Mouse (Mus musculus) T-helper 17 cell (primary cell): ENCODE results near the gene Ccdc62.

ENCODE experiments used
- in situ Hi-C, 2 experiments: fragments of 300-600 bp; cut with MboI, MseI; formaldehyde crosslinking; loops; 1 replicate in 1 of 2; 2 replicates in 1 of 2; pipeline ENCODE4 v1.15.1; 2025; ENCODE audit warnings: high pct_unique_total_duplicates in 2 of 2

Gene Ccdc62

DNA sequence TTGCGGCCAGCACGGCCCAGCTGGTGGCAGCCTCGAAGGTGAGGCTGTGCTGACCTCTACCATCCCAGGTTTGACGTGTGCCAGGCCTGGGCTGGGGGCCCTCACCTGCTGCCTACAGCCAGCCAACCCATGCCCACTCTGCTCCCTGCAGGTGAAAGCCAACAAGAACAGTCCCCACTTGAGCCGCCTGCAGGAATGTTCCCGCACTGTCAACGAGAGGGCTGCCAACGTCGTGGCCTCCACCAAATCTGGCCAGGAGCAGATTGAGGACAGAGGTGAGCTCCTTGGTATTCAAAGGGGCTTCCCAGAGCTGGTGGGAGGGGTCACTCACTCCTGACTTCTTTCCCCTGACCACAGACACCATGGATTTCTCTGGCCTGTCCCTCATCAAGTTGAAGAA lies 70.8 kb downstream of the Ccdc62 start:
- in situ Hi-C loops: loop anchor here (5.0 kb wide), 1 partner anchor 81 kb away; no protein-coding TSS in a partner anchor

DNA sequence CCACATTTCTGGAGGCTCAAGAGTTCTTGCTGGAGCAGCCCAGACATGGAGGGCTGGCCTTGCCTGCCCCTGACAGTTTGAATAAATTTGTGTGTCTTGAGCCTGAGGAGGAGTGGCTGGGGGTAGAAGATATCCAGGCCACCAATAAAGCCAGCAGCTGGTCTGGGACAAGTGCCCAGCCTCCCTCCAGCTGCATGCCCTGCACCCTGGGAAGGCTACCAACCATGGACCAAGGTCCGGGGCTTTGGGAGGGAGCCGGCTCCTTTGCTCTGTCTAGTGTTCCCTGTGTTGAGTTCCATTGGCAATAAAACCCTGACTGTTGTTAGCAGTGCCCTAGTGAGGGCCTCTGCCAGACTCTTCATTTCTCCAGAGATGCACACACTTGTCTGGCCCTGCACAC lies 72.4 kb downstream of the Ccdc62 start:
- in situ Hi-C loops: loop anchor here (5.0 kb wide), 1 partner anchor 79 kb away; no protein-coding TSS in a partner anchor

DNA sequence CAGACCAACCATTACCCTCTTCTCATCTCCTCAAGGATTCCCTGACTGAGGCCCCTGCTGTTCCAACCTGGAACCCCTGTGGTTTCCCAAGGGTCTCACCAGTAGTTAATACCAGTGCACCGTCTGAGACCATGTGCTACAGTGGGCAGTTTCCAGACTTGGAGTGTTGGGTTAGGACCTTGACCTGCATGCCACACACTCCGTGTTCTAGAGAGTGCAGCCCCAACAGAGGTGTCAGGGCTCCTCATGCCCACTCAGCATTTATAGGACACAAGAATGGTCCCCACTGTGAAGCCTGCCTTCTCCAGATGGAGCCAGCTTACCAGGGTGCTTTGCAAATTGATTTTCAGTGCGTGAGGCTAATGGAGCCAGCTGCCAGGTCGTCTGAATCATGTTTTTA lies 72.9 kb downstream of the Ccdc62 start:
- in situ Hi-C loops: loop anchor here (5.0 kb wide), 1 partner anchor 79 kb away; no protein-coding TSS in a partner anchor

DNA sequence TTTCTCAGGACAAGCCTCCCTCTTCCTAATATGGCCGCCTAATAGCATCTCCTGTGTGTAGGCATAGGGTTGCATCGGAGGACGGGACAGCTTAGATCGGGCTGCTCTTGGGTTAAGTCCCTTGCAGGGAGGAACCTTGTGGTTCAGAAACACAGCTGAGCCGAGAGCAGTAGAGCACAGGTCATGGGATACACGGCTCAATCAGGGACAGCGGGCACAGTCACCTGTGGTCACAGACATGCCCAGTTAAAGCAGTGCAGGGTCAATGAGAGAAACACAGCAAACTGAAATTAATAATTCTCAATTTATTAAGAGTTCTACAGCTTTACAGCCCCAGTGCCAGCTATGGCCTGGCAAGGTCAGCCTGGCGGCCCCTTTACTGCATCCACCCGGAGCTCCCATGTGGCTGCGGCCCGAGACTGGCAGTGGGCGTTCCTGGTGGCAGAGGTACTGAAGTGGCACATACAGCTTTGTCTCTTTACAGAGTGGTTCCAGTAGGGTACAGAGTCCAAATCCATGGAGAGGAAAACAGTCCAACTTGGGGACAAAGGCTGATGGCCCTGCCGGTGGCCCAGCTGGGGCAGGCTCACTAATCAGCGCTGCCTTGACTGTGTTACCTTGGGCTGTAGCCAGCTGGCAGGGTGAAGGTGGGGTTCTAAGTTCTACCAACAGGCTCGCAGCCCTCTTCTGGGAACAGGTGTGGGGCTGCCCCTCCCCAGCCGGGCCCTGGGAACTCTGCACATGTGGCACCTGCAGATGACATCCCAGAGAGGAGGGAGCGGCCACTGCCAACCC lies 74.1 kb downstream of the Ccdc62 start:
- in situ Hi-C loops: loop anchor here (5.0 kb wide), 1 partner anchor 78 kb away; no protein-coding TSS in a partner anchor

DNA sequence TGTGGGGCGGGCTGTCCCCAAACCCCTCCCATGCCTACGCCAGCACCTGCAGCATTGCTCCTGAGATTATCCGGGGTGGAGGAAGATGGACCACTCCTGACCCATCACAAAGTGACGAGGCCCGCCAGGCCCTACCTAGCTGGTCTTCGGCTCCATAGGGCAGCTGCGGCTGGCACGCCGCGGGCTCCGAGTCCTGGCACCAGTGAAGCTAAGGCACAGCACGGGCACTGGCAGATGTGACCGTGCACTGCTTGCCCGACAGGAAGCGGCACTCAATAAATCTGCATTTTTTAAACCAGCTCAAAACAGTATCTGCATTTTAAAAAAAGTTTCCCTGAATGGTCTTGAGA lies 74.6 kb downstream of the Ccdc62 start:
- in situ Hi-C loops: no loop called here

DNA sequence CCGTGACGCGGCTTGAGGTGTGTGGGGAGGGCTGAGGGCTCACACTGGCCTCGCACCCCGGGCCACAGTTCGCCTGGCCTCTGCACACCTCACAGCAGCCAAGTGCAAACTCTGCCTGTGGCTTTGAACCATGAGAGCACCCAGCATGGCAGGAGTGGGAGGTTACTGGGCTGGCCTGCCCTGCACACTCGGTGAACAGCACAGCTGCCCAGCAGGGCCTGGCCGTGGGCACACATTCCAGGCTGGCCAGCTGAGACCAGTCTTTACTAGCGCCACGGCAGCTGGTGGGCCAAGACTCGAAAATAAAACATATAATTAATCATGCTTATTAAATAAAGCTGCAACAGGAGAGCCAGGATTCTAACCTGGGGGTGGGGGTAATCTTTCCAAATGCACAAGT lies 75.1 kb downstream of the Ccdc62 start:
- in situ Hi-C loops: no loop called here

DNA sequence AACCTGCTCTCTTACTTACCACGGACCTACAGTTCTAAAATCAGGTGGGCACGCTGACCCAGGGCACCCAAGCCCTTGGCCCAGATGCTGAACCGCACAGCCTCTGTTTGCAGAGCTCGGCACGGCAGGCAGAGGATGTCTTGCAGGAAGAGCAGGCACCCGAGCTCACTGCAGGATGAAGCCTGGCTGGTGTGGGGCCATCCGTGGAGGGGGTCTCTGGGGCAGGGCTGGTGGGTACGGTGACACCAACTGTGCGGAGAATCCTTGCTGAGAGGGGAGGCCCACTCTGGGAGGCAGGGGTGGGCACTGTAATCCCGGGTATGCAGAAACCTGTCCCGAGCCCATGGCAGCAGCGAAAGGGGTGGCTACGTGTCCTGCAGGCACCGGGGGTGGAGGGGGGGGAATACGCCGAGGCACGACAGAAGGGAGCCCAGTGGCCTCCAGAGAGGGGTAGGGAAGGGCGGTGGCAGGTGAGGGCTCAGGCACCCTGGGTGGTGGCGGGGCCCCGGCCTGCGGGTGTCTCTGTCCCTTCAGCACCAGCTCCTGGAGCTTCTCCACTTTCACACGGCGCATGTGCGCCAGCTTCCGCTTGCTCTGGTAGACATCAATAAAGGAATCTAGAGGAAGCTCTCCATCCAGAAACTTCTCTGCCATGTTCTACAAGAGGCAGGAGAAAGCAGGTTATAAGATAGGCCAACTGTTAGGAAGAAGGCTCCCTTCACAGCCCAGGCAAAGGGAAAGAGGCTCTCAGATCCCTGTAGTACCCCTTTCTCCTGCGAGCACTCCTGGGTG lies 75.8 kb downstream of the Ccdc62 start:
- in situ Hi-C loops: no loop called here

DNA sequence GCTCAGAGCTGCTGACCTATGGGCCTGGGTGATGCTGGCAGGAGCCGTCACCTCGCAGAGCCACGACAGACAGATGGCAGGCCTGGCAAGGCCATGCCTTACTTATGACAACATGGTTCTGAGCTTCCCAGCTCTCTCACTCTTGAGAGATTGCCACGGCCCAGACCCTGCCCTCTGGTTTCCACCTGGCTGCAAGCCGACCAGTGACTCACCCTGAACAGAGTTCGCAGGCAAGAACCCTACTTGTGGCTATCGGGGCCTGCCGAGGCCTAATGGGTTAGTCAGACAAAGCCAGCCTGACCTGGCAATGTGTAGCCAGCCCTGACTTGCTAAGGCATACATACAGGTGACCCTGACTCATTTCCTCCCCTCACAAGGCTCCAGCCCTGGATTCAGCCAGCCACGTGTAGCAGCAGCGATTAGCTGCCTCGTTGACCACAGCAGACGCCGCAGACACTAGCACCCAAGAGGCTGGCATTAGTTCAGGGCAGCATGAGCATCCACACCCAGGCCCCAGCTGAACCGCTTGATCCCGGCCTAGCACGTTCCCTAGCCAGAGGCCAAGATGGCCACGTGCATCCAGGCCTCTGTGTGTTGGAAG lies 76.5 kb downstream of the Ccdc62 start:
- in situ Hi-C loops: no loop called here

DNA sequence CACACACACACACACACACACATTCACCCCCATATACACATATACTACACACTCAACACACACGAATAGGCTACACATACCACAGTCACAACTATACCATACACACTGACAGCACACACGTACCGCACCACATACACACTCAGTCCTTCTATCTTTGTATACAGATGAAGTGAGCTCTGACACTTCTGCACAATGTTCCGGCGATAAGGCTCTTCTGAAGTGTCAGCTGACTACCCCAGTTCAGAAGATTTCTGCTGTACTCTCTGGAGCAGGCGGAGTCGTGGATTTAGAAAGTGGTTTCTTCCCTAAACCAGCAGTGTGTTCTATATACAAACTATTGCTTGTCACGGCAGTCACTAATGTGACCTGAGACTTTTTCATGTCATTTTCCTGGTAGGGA lies 79.6 kb downstream of the Ccdc62 start:
- in situ Hi-C loops: no loop called here

DNA sequence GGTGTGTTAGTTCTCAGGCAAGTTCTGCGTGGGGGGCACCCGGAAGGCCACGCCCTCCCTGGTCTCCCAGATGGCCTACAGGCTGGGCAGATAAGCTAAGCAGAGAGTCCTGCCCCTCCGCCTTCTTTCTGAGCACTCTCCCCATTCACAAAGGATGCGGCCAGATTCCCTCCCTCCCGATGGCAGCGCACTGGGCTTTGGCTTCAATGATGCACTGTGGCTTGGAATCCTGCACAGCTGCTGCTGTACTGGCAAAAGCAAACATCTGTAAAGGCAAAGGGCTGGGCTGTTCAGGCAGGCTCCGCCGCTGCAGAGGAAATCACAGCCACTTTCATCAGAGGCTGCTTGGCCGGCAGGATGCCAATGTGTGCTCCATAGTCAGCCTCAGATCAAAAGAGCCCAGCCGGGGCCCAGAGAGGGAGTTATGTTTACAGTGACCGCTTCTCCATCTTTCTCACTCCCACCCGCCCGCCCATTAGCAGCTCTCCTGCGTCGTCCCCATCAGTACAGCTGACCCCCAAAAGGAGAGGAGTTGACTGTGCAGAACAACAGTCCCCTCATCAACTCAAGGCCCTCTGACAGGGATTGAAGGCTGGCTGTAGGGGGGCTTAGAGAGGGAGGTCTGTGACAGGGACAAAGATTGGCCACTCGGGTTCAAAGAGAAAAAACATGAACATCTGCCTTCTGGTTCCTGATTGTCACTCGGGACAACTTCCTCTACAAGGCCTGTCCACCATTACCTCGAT lies 80.6 kb downstream of the Ccdc62 start:
- in situ Hi-C loops: no loop called here

DNA sequence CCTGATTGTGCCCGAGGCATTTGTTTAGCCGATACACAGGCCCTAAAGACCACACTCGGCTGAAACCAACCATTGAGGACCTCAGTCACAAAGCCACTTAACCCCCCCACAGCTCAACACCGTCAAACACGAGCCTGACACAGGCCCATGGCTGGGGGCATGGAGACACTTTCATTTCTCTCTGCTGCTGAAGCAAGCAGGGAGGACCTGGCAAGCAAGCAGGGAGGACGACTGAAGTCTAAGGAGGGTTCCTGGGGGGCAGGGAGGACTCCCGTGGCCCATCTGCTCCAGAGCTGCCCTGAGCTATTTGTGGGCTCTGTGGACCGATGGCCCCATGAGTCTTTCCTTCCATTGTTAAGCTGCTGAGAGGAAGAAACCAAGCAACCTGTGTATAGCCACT lies 81.4 kb downstream of the Ccdc62 start:
- in situ Hi-C loops: no loop called here

DNA sequence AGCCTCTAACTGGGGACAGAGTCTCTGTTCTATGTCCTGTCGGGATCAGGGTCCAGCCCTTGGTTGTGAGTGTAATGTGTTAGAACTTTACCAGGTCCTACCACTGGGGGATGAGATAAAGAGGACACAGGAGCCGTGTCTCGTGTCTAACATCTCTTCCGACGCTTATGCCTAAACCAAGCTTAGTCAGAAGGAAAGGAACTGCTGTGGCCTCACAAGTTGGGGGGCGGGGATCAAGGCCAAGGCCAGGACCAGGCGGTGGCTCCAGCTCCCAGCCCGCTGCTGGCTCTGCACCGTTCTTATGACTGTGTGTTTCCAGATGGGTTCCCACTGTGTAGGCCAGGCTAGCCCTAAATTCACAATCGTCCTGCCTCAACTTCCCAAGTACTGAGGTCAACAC lies 82.4 kb downstream of the Ccdc62 start:
- in situ Hi-C loops: no loop called here

DNA sequence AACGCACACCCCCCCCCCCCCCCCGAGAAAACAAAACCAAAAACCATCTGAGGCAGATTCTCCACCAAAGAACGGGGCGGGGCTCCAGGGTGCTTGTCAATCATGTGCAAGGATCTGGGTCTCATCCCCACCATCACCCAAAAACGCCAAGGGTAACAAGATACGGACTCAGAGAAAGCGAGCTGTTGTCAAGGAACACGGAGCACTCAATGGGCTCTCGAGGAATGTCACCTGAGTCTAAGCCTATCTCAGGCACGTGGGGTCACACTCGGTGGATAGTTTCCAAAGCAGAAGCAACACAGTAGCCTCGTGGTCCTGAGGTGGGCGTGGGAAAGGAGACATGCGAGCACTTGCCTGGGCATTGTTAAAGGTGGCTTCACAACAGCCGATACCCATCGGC lies 83.3 kb downstream of the Ccdc62 start:
- in situ Hi-C loops: no loop called here

DNA sequence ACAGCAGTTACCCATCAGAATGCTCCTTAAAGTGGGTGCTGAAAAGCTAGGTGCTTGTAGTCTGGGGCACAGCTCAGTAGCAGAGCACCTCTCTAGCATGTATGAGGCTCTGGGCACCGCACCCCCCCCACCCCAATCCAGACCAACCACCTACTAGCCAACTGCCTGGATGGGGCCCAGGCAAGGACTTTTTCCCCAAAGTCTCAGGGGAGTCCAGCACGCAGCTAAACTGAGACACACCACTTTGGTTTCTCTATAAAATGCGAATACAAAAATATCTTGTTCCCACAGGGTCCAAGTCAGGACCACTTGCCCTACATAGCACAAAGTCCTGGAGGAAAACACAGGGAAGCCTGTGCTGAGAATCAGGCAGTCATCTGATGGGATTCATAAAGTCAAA lies 83.7 kb downstream of the Ccdc62 start:
- in situ Hi-C loops: no loop called here

DNA sequence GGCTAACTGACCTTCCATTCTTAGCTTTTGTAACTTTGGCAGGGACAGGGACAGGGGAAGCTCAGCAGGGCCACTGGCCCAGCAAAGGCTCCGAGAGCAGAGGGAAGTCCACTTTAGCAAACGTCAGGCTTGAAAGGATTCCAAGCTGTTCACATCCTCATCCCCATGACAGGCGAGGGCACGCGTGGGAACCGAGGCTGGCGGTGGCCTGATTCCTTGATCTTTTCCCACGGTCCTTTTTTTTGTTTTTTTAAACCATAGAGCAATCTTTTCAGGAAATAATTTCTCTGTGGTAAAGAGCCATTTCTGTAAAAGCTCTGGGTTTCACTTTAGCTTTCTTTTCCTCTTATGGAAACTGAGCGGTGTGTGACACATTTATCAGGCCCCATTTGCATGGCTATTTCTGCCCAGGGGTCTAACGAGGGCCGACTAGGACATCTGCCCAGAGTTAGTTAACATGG lies 84.3 kb downstream of the Ccdc62 start:
- in situ Hi-C loops: no loop called here

DNA sequence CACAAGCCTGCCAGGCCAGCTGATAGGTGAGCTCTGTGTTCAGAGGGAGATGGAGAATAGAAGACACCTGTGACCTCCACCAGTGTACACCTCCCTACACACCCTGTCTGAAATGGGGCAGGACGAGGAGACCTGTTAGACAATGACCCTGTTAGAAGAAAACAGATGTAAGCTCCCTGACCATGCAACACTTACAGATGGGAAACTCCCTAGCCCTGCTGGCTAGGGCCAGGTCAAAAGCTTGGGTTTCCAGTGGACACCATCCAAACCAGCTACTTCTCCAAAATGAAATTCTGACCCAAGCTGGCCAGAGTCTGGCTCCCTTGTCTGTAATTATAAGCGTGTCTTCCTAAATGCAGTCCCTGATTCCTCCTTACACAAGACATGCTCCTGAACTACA lies 85.2 kb downstream of the Ccdc62 start:
- in situ Hi-C loops: no loop called here

DNA sequence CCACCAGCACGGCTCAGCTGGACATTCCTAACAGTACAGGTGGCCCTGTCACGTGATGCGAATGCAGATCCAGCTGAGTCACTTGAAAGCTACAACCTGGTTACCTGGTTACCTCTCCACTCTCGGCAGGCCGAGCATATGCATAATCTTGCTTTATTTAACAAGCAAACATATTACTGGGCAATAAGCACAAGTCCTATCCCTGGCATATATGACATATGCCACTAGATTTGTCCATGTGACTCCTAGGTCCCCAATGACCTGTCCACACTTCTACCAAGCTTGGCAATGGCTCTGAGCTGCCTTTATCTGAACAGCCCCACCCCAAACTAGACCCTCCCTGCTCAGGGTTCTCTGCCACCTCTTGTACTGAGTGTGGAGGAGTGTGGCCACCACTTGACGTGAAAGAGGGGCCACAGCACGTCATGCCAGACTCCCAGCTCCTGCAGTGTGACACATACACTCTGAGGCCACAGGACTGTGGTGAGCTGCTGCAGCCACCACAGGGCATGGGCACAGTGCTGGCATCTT lies 85.9 kb downstream of the Ccdc62 start:
- in situ Hi-C loops: no loop called here

DNA sequence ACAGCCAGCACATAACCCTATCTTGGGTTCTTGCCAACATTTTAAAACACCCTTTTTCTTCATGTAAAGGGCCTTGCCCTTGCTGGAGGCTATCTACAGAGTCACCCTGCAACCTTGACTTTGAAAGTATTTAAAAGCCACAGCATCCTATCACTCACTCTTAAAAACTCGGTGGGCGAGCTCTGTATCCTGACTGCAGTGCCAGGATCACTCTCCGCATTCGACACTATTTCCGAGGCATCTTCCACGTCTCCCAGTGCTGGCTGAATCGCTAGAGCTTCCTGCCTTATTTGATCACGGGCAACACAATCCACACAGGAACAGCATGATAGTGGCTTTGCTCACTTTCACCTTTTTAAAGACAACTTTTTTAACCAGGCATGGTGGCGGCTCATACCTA lies 87.5 kb downstream of the Ccdc62 start:
- in situ Hi-C loops: no loop called here

DNA sequence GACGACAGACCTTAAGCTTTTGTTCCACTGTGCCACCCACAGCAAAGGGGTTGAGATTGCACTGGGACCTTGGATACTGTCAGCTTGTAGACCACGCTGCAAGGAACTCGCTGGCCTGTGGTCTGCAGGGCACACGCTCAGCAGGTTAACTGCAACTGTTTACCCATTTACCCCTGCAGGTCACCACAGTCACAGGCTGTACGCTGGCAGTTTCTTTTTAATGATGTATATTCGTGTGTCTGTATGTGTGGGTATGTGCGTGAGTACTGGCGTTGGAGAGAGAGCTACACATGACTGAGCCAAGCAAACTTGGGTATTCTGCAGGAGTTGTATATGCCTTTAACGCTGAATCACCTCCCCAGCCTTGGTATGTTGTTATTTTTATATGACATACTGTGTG lies 88.2 kb downstream of the Ccdc62 start:
- in situ Hi-C loops: no loop called here
